Mouse (Mus musculus) left cerebral cortex, adult 11 months (tissue): ENCODE measurements at regions not wholly inside any gene's neighbourhood (a gene's known extent, or its start where the extent isn't known, plus 50 kb on each side); places are given as distances from the start of the nearest gene placed in this dataset.

Experiments used
- DNase-seq: peaks from one replicate; pipeline ENCODE4 v3.0.0; 2022; ENCODE audit warnings: low spot score

DNA sequence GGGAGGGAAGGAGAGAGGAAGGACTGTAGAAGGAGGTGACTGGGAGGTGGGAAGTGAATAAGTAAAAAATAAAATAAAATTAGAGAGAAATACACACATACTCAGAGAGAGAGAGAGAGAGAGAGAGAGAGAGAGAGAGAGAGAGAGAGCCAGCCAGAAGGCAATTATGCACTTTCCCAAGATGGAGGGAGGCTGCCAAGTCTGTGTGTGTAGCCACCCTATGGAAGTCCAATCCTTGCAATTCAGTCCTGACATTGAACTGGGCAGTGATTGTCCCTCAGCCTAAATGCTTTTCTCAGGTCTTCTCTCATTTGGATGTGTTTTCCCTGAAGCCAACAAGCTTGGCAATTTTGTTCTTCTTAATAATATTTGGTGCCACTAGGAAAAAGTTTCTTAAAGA, 197.3 kb upstream of the Mctp2 start:
- DNase-seq: no peak

DNA sequence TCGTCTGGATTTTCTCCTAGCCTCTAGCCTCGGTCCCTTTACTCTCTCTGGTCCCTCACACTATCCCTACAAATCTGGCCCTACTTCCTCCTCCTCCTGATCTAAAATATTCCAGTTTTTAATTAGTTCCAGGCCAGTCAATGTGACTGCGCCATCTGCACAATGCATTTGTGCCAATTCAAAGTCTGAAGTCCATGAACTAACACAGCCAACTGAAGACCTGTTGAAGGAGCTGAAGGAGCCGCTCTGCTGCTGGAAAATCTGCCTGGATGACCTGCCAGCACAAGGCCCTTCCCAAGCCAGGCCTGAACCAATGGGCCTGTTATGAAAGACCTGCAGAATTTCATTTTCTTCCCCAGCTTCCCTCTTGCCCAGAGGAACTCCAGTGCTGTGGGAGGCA, 197.9 kb upstream of the Mctp2 start:
- no peak for DNase-seq

DNA sequence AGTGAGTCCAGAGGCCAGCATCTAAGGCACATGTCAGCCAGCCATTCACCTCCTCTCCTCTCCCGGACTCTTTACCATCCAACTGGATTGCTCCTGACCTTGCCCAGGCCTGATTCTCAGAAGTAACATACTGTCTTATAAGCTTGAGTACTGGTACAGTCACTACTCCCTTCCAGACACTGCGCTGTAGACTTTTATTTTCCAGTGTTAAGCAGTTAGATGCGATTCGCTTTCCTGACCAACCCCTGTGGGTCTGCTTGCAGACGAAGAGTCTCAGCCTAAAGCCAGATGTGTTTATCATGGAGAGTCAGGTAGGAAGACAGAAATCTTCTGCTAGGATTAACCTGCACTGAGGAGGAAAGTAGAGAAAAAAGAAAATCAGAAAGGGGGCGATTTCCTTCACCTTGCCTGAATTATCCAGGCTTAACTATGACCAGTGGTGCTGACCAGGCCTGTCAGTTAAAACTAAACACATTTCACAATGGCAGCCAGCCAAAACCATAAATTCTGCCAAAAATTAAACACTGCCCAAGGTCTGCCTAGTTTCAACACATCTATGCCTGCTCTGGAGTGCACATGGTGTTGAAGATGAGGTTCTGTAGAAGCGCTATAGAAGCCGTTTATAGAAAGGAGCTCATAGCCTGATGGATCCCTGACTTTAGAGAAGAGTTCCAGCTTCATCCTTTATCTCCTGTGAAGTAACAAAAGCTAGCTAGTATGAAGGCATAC, 199.5 kb upstream of the Mctp2 start:
- DNase-seq: no peak

DNA sequence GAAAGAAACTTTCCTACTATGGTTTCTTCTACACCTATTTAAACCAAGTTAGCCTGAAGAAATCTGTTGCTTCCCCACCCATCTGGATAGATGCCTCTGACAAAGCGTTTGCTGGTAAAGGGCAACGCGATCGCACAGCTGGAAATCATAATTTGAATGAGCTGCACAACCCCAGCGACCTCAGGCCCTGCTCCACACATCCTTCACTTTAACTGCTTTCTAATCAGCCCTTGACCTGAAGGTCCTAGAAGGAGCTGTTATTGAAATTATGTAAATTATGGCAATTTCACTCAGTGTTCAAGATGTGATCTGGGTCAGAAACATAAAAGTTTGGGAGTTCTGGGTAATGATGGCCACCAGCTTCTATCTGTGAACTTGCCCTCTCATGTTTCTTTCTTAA, 201.5 kb upstream of the Mctp2 start:
- no peak for DNase-seq

DNA sequence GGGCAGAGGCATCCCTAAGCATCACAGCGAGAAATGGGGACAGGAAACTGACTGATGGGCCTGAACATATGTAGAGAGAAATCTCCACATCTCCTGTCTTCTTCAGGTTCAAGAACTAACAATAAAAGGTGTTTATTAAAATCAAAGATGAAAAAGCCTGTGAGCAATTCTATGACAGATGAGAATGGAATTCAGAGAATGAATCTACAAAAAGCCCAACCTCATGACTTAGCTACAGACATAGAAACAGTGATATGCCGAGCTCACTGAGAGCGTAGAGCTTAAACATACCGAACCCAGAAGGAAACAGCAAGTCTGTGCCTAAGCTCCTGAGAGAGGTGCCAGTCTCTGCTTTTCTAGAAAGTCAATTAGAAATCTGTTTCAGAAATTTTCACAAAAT, 203.7 kb upstream of the Mctp2 start:
- no peak for DNase-seq

DNA sequence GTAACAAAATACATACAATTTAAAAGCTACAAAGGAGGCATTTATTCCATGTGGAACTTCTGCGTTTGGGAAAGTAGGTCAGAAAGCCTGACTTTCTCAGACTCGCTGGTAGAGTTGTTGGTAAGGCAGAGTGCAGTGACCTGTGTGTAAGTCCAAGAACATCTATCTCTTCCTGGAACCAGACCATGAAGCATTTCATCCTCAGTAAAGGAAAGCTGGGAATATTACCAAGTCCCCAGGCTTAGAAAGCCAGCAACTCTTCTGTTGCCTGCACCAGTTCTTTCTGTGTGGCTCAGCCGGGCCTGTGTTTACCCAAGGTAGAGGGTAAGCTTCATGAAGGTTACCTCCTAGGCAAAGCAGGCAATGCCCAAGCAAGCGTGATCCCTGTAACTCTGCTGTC, 207.0 kb upstream of the Mctp2 start:
- DNase-seq: no peak

DNA sequence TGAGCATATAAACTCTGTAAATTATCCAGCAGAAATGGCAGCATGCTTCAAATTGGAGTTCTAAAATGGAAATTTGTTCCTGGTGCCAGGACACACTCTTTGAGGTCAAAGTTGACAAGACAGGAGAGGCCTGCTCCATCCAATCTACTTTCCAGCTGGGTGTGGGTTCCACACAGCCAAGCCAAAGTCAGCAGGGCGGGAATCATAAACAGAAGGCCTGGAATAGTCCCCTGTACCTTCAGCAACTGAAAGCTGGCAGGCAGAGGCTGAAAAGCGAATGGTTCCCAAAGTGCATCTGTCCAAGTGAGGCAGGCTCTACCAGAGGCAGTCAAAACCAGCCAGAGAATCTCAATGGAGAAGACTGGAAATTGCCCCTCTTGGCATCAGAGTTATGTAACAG, 208.4 kb upstream of the Mctp2 start:
- DNase-seq: no peak

DNA sequence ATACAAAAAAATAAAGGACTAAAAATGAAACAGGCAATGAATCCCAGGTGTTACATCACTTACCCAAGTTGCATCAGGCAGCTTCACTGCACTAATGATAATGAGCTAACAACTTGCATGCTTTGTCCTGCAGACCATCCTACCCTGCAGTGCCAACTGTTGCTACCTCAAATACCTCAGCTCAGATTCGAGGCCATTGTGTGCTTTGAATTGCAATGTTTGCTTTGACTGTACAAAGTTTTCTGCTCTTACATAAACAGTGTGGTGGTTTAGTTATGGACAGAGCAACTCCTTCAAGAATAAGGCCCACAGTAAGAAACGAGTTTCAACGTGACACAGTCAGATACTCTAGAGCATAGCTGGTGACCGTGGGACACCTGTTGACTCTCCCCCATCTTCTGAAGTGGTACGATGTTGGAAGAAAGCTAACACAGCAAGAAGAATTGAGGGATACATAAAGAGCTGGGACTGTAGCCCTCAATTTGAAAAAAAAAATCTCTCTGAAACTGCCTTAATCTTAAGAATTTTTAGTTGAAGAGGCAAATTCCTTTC, 212.1 kb upstream of the Mctp2 start:
- no peak for DNase-seq

DNA sequence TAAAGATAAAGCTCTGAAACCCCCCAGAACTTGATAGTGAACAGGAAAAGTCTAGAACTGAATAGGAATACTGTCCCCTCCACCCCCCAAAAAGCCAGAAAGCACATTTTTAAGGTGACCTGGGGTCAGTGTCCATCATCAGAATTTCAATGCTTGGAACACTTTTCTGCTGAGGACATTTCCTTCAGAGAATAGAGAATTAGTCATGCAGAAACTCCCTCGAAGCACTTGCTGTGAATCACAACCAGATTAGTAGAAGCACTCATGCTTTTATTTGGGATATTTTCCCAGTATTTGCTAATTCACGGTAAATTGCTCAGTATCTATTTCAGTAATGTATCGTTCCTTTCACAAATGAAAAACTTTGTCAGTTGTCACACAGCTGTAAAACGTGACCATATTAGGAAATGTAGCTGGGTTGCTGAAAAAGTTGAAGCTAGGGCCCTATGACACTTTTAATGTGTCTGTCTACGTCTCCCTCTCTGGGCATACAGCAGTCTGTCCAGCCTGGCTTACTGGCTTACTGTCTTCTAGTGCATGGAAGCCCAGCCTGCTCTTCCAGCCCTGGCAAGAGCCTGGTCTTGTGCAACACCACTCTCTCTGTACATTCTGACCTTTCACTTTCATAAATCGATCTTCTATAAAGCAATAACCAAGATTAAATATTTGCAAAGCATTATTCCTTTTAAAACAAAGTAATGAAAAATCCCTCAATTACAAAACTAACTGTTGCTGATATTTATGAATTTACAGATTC, 213.1 kb upstream of the Mctp2 start:
- DNase-seq: no peak

DNA sequence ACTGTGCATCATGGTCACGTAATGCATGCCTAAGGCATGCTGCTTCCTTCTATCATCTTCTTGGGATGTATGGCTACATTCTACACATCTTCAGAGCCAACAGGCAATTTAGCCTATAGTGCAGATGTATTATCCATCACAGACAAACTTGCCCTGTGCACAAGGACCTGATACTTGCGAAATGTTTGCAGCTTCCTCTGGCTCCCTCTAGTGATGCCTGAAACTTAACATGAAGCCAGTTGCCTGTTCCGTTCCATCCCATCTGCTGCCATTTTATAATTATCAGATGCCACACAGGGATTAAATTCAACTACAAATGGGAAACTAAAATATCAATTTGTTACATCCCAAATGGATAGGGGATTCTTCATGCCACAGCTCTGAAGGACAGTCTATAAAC, 222.5 kb upstream of the Mctp2 start:
- no peak for DNase-seq

DNA sequence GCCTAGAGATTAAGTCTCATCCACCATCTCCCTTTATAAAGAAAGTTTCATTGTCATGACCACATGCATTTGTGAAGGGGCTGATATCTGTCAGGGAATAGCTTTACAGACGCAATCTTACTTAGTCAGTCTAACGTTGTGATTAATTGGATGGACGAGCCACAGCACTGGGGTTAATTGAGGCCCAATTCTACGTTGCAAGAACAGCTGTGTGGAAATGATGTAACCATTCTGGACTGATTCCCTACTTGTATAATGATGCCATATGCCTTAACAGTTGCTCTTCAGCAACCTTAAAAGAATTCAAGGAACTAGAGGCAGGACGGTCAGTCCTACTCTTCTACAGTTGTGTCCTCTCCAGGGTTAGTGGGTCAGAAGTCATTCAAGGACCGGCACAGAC, 231.9 kb upstream of the Mctp2 start:
- no peak for DNase-seq

DNA sequence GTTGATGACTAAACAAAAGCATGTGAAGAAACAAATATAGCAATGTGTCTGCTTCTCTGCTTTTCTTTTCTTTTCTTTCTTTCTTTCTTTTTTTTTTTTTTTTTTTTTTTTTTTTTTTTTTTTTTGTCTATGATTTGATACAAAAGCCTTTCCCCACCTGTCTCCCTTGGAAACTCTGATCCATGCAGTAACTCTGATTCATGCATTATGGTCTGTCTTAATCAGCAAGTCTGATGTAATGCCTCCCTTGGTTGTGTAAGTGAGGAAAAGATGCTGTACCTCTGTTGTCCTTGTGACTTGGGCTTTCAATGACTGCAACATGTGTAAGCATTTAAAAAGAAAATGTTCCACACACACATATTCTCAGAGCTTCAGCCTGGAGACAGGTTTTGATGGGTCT, 233.5 kb upstream of the Mctp2 start:
- no peak for DNase-seq

DNA sequence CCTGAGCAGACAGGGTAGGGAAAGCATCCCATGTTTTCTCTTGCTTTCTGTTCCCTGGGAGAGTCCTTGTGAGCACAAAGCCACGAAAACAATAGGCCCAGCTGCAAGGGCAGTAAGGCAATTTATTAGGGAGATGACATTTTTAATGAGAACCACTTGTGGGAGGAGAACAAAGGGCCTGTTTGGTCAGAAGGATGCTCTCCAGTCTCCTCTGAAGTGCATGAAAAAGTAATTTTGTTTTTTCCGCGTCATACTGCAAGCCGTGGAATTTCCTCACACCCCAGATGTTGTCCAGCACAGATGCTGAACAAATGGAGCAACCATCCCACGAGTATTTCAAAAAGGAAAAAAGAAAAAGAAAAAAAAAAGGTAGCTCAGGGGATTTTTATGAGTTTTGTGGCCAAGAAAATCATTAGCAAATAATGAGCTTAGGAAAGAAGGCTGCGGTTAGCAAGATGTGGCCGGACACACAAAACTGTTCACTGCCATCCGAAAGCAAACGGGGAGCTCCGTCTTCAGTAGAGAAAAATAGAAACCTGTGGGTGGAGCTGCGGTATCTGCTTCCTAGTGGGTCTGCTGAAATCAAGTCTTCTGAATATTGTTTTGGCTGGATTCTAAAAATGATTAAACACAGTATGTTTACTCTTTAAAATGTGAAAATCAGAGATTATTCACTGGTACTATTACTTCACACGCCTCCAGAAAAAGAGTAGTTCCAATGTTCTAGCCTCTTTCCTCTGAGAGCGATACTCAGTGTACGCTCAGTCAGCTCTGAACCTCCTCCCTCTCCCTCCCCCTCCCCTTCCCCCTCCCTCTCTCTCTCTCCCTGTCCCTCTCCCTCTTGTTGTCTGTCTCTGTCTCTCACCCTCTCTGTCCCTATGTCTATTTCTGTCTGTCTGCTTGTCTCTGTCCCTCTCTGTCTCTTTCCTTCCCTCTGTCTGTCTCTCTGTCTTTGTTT, 235.4 kb upstream of the Mctp2 start:
- no peak for DNase-seq

DNA sequence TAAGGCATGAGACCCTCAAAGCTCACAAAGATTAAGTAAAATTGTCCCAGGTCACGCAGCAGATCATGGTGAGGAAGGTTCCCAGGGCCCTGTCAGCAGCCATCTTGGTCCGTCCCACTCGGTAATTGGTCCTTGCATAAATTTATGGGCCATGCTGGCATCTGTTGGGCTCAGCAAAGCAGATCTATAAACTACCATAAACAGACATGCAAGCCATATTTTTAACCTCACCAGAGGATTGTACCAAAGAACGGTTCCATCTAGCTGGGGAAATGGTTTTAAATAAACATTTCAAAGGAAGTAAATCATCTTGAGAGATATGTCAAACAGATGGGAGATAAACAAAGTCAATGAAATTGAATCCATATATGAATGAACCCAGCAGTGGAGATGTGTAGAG, 237.1 kb upstream of the Mctp2 start:
- no peak for DNase-seq

DNA sequence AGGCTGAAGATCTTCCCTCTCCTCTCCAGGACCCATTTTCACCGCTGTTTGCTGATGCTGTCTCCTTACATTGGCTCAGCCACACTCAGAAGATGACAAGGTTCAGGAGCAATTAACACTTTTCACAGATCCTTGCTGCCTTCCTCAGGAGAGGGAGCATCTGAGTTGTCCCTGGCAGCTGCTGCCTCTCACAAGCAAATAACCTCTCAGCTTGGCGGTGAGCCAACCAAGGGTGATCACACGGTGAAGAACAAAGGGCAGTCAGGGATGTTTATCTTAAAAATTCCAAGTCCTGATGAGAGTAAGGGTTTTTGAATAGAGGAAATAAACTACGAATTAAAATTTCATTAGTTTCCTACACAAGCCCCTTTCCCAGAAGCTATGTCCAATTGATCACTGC, 237.5 kb upstream of the Mctp2 start:
- DNase-seq: no peak

DNA sequence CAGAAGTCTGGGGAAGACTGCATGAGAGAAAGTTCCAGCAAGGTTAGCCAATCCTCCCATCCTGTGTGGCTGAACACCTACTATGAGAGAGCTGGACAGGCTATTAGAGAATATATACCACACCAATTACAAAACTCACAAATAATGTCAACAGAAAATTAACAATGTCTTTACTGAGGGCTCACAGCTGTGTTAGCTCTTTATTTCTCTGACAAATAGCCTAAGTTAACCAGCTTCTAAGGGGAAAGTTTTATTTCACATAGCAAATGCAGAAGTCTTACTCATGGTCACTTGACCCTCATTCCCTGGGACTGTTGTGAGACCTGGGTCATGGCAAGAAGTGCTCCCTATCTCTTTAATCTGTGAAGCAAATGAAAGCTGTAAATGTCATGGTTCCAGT, 261.0 kb upstream of the Mctp2 start:
- no peak for DNase-seq

DNA sequence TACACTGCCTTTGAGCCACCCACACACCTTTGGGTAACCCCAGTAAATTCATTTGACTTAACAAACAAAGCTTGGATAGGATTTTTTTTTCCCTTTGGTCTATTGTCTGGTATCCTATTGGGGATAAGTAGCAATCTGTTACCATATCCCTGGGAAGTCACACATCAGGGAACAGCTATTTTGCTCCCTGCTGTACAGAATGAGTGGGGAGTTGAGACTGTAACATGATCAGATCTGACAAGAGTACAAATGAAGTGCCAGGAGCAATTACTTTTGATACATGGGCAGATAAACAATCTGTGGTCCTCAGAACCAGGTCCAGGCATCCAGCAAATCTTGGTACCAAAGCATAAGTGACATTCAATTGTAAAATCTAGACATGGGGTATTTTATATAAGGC, 262.8 kb upstream of the Mctp2 start:
- DNase-seq: no peak

DNA sequence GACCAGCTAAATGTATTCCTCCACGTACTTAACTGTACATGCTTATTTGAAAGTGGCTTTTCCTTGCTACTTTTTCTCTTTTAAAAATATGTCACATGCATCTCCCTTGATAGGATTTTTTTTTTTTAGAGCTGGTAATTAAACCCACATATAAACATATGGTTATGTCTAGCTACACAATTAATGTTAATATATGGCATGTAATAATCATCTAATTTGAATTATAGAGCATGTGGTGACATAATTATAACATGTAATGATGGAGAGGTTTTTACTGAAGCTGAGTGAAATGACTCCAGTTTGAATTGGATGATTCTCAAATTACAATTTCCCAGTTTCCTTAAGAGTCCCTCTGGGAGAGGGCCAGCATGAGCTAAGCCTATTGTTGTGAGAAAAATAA, 267.9 kb upstream of the Mctp2 start:
- no peak for DNase-seq

DNA sequence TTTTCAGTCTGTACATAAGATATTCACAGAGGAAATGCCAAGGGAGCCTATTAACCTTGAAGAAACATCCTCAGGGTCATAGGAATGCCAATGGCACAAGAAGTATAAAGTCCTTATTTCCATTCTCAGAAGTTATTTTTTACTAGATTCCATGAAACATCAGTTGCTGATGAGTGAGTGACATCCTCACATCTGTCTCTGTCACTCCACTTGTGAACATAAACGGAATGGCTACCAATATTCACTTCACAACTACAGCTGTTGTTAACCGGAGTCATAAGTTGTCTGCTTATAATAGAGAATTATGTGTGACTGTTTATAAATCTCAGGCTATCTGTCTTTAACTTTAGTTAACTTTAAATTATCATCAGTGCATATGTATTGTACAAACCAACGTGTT, 278.0 kb upstream of the Mctp2 start:
- no peak for DNase-seq

DNA sequence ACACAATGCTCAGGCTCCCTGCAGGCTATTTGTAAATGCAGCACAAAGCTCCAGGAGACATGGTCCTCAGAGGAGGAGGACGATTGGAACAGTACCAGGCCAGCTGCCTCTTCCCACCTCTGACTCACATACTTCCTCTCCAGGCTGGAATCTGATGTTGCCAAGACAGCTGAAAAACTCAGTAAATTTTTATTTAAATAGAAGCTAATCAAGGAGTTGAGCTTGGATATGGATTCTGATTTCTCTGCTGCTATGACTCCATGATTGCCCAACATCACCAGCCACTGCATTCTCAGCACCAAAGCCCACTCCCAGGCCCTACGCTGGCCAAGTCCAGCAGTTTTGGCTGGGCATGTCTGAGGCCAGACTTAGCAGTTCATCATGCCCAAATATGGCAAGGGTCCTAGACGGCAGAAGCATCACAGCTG, 282.8 kb upstream of the Mctp2 start:
- peak; percentile 28 for DNase-seq

DNA sequence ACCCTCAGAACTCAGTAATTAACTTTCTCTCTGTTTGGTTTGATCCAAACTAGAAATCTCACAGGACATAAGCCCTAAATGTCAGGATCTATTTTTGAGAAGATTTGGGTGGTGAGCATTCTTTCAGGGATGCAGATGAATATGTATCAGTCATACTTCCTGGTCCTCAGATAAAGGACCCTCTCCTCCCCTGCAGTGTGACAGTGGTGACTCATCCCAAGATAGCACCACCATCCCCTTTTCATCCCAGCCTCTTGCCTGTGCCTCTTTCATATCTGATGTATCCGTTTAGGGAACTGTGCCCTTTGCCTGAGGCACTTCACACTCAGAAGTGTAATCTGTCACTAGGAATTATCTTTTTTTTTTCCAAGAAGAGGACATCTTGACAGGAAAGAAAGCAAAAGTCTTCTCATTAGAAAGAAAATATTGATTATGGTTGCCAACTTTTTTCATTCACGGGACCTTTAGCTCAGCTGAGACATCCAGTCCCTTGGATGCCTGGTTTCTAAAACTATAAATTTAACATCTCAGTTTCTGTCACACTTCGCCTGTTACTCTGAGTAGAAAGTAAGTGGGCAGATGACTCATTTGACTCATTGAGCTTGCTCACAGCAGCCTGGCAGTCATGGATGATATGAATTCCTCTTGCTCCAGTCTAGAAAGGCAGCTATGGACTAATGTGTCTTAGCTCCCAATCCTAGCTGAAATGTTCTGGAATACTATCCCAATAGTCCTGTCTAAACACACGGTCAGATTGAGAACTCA, 284.1 kb upstream of the Mctp2 start:
- DNase-seq: peak; percentile 9

DNA sequence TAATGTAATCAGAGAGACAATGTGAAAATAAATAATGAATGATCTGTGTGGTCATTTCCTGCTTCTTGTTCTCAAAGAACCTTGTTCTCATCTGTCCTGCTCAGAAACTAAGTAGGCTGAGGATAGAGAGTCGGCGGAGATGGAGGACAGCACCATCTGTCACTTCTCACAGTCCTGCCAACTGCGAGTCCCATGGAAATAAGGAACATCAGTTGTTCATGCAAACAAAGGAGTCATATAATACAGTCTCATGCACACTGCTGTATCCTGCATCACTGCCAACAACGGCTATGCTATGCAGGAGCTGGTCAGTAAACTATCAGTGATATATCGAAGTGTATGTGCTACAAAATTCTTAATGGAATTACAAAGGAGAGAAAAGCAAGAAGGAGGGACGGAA, 285.7 kb upstream of the Mctp2 start:
- DNase-seq: no peak
